Comparison of ENCODE assay signal across 8 mouse cellular contexts in genomic region chr6:7692451-7692850, GRCm38 (mm10). TPM values are rescaled to one million over a fixed set of nuclear protein-coding genes. Genes with fewer than 3 reads are reported as not detected.
A peak's percentile ranks its signal among the peaks of the same experiment; 100 is the strongest.
DNase-seq lines count a peak whose midpoint lies in the region; ATAC-seq and TF ChIP-seq lines count a peak whose summit lies in the region.

No protein-coding gene starts in this region.

- DNase-seq in kidney, adult 2 months: no peak
- no peak for DNase-seq in kidney, adult 9 months
- peak; percentile 63 for DNase-seq in NIH3T3 (ENCODE audit: low read depth)
- DNase-seq in embryonic facial prominence, embryonic 14.5 days (ENCODE audit: low spot score): peak; percentile 45
- DNase-seq in midbrain, embryonic 10.5 days (ENCODE audit: low spot score): no peak
- DNase-seq in thymus, postnatal 25 days: no peak
- DNase-seq in spleen, postnatal 4 days (ENCODE audit: low spot score in 2 of 2): no peak

- no peaks in the 10 kb centered on the region for H3K9me3 ChIP-seq in embryonic facial prominence, embryonic 14.5 days (ENCODE audit: control insufficient read depth, low read length)
- H3K9me3 ChIP-seq in midbrain, embryonic 10.5 days (replicated peaks): no peaks in the 10 kb centered on the region

- H3K27me3 ChIP-seq in kidney, adult 2 months (replicated peaks; ENCODE audit: control insufficient read depth, insufficient read depth, low read length): no peaks in the 10 kb centered on the region
- no peaks in the 10 kb centered on the region for H3K27me3 ChIP-seq in embryonic facial prominence, embryonic 14.5 days (replicated peaks; ENCODE audit: control insufficient read depth, insufficient read depth, low read length)
- peaks cover 3% of the 10 kb centered on the region; the same call in 1 of the 2 replicates for H3K27me3 ChIP-seq in midbrain, embryonic 10.5 days (ENCODE audit: low read depth, poor library complexity, severe bottlenecking)

- peak; percentile 62 for ATAC-seq in embryonic facial prominence, embryonic 14.5 days (ENCODE audit: low read depth)
- peak; percentile 38 for ATAC-seq in inflammation-experienced regulatory T-cells, adult 6 months

- peak overlapping the region; percentile 89 for H3K4me2 ChIP-seq in embryonic facial prominence, embryonic 14.5 days (ENCODE audit: low read depth, low read length)

- H3K36me3 ChIP-seq in kidney, adult 2 months (ENCODE audit: control insufficient read depth, insufficient read depth, low read length): no peaks in the 10 kb centered on the region
- H3K36me3 ChIP-seq in embryonic facial prominence, embryonic 14.5 days (ENCODE audit: control insufficient read depth, insufficient read depth, low read length): no peaks in the 10 kb centered on the region
- no peaks in the 10 kb centered on the region for H3K36me3 ChIP-seq in midbrain, embryonic 10.5 days

- no peak for TF ChIP-seq POLR2A in kidney, adult 2 months (IDR thresholded peaks at IDR 0.05; ENCODE audit: low read depth, low read length)

- H3K27ac ChIP-seq in kidney, adult 2 months (ENCODE audit: insufficient read depth, low read depth, low read length): no peak overlapping the region
- no peak overlapping the region for H3K27ac ChIP-seq in embryonic facial prominence, embryonic 14.5 days (replicated peaks; ENCODE audit: low read depth, low read length)
- peak overlapping the region; percentile 84 for H3K27ac ChIP-seq in midbrain, embryonic 10.5 days (replicated peaks)

- peak overlapping the region; percentile 58 for H3K4me3 ChIP-seq in kidney, adult 2 months (ENCODE audit: insufficient read depth, low read depth, low read length)
- H3K4me3 ChIP-seq in embryonic facial prominence, embryonic 14.5 days (ENCODE audit: low read depth, low read length): peak overlapping the region; percentile 74
- H3K4me3 ChIP-seq in midbrain, embryonic 10.5 days: peak overlapping the region; percentile 84

- H3K4me1 ChIP-seq in kidney, adult 2 months (ENCODE audit: control insufficient read depth, insufficient read depth, low read length): no peaks in the 10 kb centered on the region
- H3K4me1 ChIP-seq in embryonic facial prominence, embryonic 14.5 days (ENCODE audit: control insufficient read depth, insufficient read depth, low read length): peaks cover 10% of the 10 kb centered on the region; the same call in 1 of the 2 replicates
- H3K4me1 ChIP-seq in midbrain, embryonic 10.5 days: peaks cover 16% of the 10 kb centered on the region

- WGBS in kidney, adult 2 months: 3% methylated on average over 12 of the region's 12 CpGs
- WGBS in embryonic facial prominence, embryonic 14.5 days: 2% methylated on average over 12 of the region's 12 CpGs
- WGBS in midbrain, embryonic 10.5 days: under 1% methylated on average over 12 of the region's 12 CpGs

- no peak for TF ChIP-seq CTCF in kidney, adult 2 months (conservative IDR thresholded peaks at IDR 0.05; ENCODE audit: insufficient read depth, insufficient read length, low read depth, low read length)

- peak overlapping the region; percentile 78 for H3K9ac ChIP-seq in embryonic facial prominence, embryonic 14.5 days (ENCODE audit: low read depth, low read length)

RNA-seq across cellular contexts. Expression of gene Asns, which starts 0.6 kb away (rescaled TPM):
- 8.3 and 9.2 TPM in 2 replicates for polyA plus RNA-seq in kidney, adult 2 months (2012; rRNA removed)
- polyA plus RNA-seq in embryonic facial prominence, embryonic 14.5 days (2014; fragmentation: Nextera tagmentation; extraction: Ambion mirVana): 67.7 and 67.8 TPM in 2 replicates
- polyA plus RNA-seq in inflammation-experienced regulatory T-cells, adult 6 months (2017; shearing (Covaris generic)): 10 to 100 TPM; 20.9 to 34.7 (median 33.6) TPM
- polyA plus RNA-seq in midbrain, embryonic 10.5 days (2016; fragmentation: Nextera tagmentation; extraction: Ambion mirVana): 43.5 and 57.9 TPM in 2 replicates

Comparison
In these comparisons a context has a peak if more than half of its experiments do, and no peak if none do; other contexts are left out.
1. DNase-seq: peak in NIH3T3 (single experiment) and embryonic facial prominence, embryonic 14.5 days (single experiment); none in kidney, adult 2 months (single experiment), kidney, adult 9 months (single experiment), midbrain, embryonic 10.5 days (single experiment), thymus, postnatal 25 days (single experiment) and spleen, postnatal 4 days (0 of 2).
2. Peak in every context shown above with its lines, with median percentiles within 50 percentile points of each other: H3K4me3 ChIP-seq.